8 mouse cellular contexts compared by ENCODE assay signal in the genomic region with DNA sequence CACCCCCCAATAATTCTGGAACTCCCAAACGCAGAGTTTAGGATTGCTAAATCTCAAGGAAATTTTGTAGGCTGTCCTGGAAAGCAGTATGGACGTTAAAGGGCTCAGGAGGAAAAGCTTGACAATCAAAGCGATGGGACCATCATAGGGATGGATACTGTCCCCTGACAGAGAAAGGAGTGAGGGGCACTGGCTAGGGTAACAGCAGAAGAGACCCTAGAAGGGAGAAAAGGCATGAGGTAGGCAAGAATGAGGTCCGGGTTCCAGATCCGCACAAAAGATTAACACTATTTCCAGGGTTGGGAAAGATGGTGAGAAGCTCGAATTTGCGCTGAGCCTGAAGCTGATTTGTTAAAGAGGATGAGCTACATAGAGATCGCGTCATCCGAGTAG. TPM values are rescaled to one million over a fixed set of nuclear protein-coding genes. Genes with fewer than 3 reads are reported as not detected.
DNase-seq lines count a peak whose midpoint lies in the region; ATAC-seq and TF ChIP-seq lines count a peak whose summit lies in the region.

No protein-coding gene starts in this region.

- H3K4me3 ChIP-seq in layer of hippocampus, adult 2 months, result peak overlapping the region; percentile 92
- peak overlapping the region; percentile 70 for H3K4me3 ChIP-seq in embryonic facial prominence, embryonic 11.5 days (ENCODE audit: low read depth, low read length)
- peak overlapping the region; percentile 61 for H3K4me3 ChIP-seq in hindbrain, postnatal 0 days (ENCODE audit: low read length)
- H3K4me3 ChIP-seq in midbrain, postnatal 0 days (ENCODE audit: low read depth, low read length), result peak overlapping the region; percentile 57

- H3K9ac ChIP-seq in embryonic facial prominence, embryonic 11.5 days (replicated peaks; ENCODE audit: low read length), result peak overlapping the region; percentile 70
- peak overlapping the region; percentile 69 for H3K9ac ChIP-seq in hindbrain, postnatal 0 days (replicated peaks; ENCODE audit: low read length)
- peak overlapping the region; percentile 74 for H3K9ac ChIP-seq in midbrain, postnatal 0 days (replicated peaks; ENCODE audit: low read length, poor library complexity, severe bottlenecking)

- no peaks in the 10 kb centered on the region for H3K27me3 ChIP-seq in embryonic facial prominence, embryonic 11.5 days (ENCODE audit: control insufficient read depth, insufficient read depth, low read length)
- H3K27me3 ChIP-seq in hindbrain, postnatal 0 days (ENCODE audit: insufficient read depth, low read length), result no peaks in the 10 kb centered on the region
- H3K27me3 ChIP-seq in midbrain, postnatal 0 days (ENCODE audit: insufficient read depth, low read length), result no peaks in the 10 kb centered on the region

- ATAC-seq in embryonic facial prominence, embryonic 11.5 days (replicated peaks; ENCODE audit: insufficient number of reproducible peaks, low FRiP score, low TSS enrichment, low read depth), result 0 out of 2 replicates have a peak, but pooled peaks have one; percentile 1
- ATAC-seq in hindbrain, postnatal 0 days, result no peak
- peak; percentile 14; the same call in 1 of the 2 replicates for ATAC-seq in midbrain, postnatal 0 days (ENCODE audit: low FRiP score)

- peak overlapping the region; percentile 97 for H3K27ac ChIP-seq in layer of hippocampus, adult 2 months
- H3K27ac ChIP-seq in embryonic facial prominence, embryonic 11.5 days (replicated peaks; ENCODE audit: low read depth, low read length), result peak overlapping the region; percentile 64
- H3K27ac ChIP-seq in hindbrain, postnatal 0 days, result peak overlapping the region; percentile 92
- peak overlapping the region; percentile 94 for H3K27ac ChIP-seq in midbrain, postnatal 0 days (ENCODE audit: low read depth, low read length)

- peaks cover under 1% of the 10 kb centered on the region; the same call in 1 of the 2 replicates for H3K4me1 ChIP-seq in embryonic facial prominence, embryonic 11.5 days (ENCODE audit: control insufficient read depth, insufficient read depth, low read length)
- H3K4me1 ChIP-seq in hindbrain, postnatal 0 days (ENCODE audit: insufficient read depth, low read length), result peaks cover 2% of the 10 kb centered on the region
- 0 out of 2 replicates have a peak, but pooled peaks cover under 1% of the 10 kb centered on the region for H3K4me1 ChIP-seq in midbrain, postnatal 0 days (ENCODE audit: insufficient read depth, low read length)

- peak overlapping the region; percentile 100 for H3K4me2 ChIP-seq in embryonic facial prominence, embryonic 11.5 days (ENCODE audit: low read depth, low read length)
- peak overlapping the region; percentile 98 for H3K4me2 ChIP-seq in hindbrain, postnatal 0 days (ENCODE audit: low read depth, low read length)
- peak overlapping the region; percentile 86 for H3K4me2 ChIP-seq in midbrain, postnatal 0 days (ENCODE audit: low read depth, low read length, poor library complexity, severe bottlenecking)

- DNase-seq in layer of hippocampus, adult 2 months (ENCODE audit: low spot score in 2 of 2), result no peak
- no peak for DNase-seq in layer of hippocampus, adult 9-10 months (ENCODE audit: low spot score)
- no peak for DNase-seq in embryonic facial prominence, embryonic 11.5 days (ENCODE audit: low spot score)
- no peak for DNase-seq in hindbrain, postnatal 0 days (ENCODE audit: low spot score)
- DNase-seq in midbrain, postnatal 0 days (ENCODE audit: low spot score), result no peak
- DNase-seq in layer of hippocampus, adult 18-20 months (ENCODE audit: low spot score in 2 of 2), result no peak
- no peak for DNase-seq in left cerebral cortex, adult 18-20 months (ENCODE audit: low spot score in 2 of 2)
- DNase-seq in cerebellum, postnatal 10 days, result no peak

- WGBS in embryonic facial prominence, embryonic 11.5 days, result 8% methylated on average over 10 of the region's 10 CpGs
- 4% methylated on average over 10 of the region's 10 CpGs for WGBS in hindbrain, postnatal 0 days
- WGBS in midbrain, postnatal 0 days, result 7% methylated on average over 10 of the region's 10 CpGs

- no peak for TF ChIP-seq CTCF in layer of hippocampus, adult 2 months (conservative IDR thresholded peaks at IDR 0.05)
- no peak for TF ChIP-seq CTCF in hindbrain, postnatal 0 days (IDR thresholded peaks at IDR 0.05; ENCODE audit: low read depth)
- no peak for TF ChIP-seq CTCF in midbrain, postnatal 0 days (IDR thresholded peaks at IDR 0.05)

- H3K9me3 ChIP-seq in embryonic facial prominence, embryonic 11.5 days (replicated peaks; ENCODE audit: control insufficient read depth, low read length), result no peaks in the 10 kb centered on the region
- no peaks in the 10 kb centered on the region for H3K9me3 ChIP-seq in hindbrain, postnatal 0 days (ENCODE audit: low read length)
- H3K9me3 ChIP-seq in midbrain, postnatal 0 days (ENCODE audit: low read length), result no peaks in the 10 kb centered on the region

- no peaks in the 10 kb centered on the region for H3K36me3 ChIP-seq in embryonic facial prominence, embryonic 11.5 days (replicated peaks; ENCODE audit: control insufficient read depth, insufficient read depth, low read depth, low read length)
- peaks cover 1% of the 10 kb centered on the region; the same call in 1 of the 2 replicates for H3K36me3 ChIP-seq in hindbrain, postnatal 0 days (ENCODE audit: insufficient read depth, low read length)
- 0 out of 2 replicates have a peak, but pooled peaks cover 4% of the 10 kb centered on the region for H3K36me3 ChIP-seq in midbrain, postnatal 0 days (ENCODE audit: insufficient read depth, low read length)

RNA-seq across cellular contexts. Expression of gene Btbd19, which starts 5.5 kb away (rescaled TPM):
- 10 to 100 TPM; 13.3 to 14.8 TPM for total RNA-seq in layer of hippocampus, adult 2 months (2021)
- polyA plus RNA-seq in embryonic facial prominence, embryonic 11.5 days (2014; fragmentation: Nextera tagmentation; extraction: Ambion mirVana), result 1.8 and 2.8 TPM in 2 replicates
- total RNA-seq in hindbrain, postnatal 0 days (2014; rRNA removed), result 7.8 and 9.1 TPM in 2 replicates
- 4.9 and 5.4 TPM in 2 replicates for polyA plus RNA-seq in hindbrain, postnatal 0 days (2015; fragmentation: Nextera tagmentation; extraction: Ambion mirVana)
- 7.3 and 8.2 TPM in 2 replicates for total RNA-seq in midbrain, postnatal 0 days (2014; rRNA removed)
- 3.8 and 4.2 TPM in 2 replicates for polyA plus RNA-seq in midbrain, postnatal 0 days (2015; fragmentation: Nextera tagmentation; extraction: Ambion mirVana)
- total RNA-seq in layer of hippocampus, adult 18-20 months (2021), result 10 to 100 TPM; 13.9 to 16.9 TPM
- 10 to 100 TPM; 13.1 to 14.2 TPM for total RNA-seq in left cerebral cortex, adult 18-20 months (2021)

RNA-seq across cellular contexts. Expression of gene Tctex1d4, which starts 6.5 kb away (rescaled TPM):
- total RNA-seq in layer of hippocampus, adult 2 months (2021), result under 1 TPM in 1 of 2 experiments, not detected in 1; 0.38 TPM
- not detected in 2 replicates for polyA plus RNA-seq in embryonic facial prominence, embryonic 11.5 days (2014; fragmentation: Nextera tagmentation; extraction: Ambion mirVana)
- total RNA-seq in hindbrain, postnatal 0 days (2014; rRNA removed), result 2.0 and 5.8 TPM in 2 replicates
- polyA plus RNA-seq in hindbrain, postnatal 0 days (2015; fragmentation: Nextera tagmentation; extraction: Ambion mirVana), result 2.0 and 2.8 TPM in 2 replicates
- 1.3 and 5.8 TPM in 2 replicates for total RNA-seq in midbrain, postnatal 0 days (2014; rRNA removed)
- 1.2 TPM in 2 replicates for polyA plus RNA-seq in midbrain, postnatal 0 days (2015; fragmentation: Nextera tagmentation; extraction: Ambion mirVana)
- 1 to 10 TPM in 1 of 2 experiments, under 1 TPM in 1; 0.46 to 1.1 TPM for total RNA-seq in layer of hippocampus, adult 18-20 months (2021)
- under 1 TPM in 1 of 2 experiments, not detected in 1; 0.77 TPM for total RNA-seq in left cerebral cortex, adult 18-20 months (2021)

RNA-seq across cellular contexts. Expression of gene Plk3, which starts 13.7 kb away (rescaled TPM):
- total RNA-seq in layer of hippocampus, adult 2 months (2021), result 1 to 10 TPM; 6.9 to 7.2 TPM
- polyA plus RNA-seq in embryonic facial prominence, embryonic 11.5 days (2014; fragmentation: Nextera tagmentation; extraction: Ambion mirVana), result 4.9 and 7.2 TPM in 2 replicates
- total RNA-seq in hindbrain, postnatal 0 days (2014; rRNA removed), result 23.9 and 29.8 TPM in 2 replicates
- 26.8 and 29.1 TPM in 2 replicates for polyA plus RNA-seq in hindbrain, postnatal 0 days (2015; fragmentation: Nextera tagmentation; extraction: Ambion mirVana)
- total RNA-seq in midbrain, postnatal 0 days (2014; rRNA removed), result 20.8 and 28.2 TPM in 2 replicates
- 26.6 and 26.8 TPM in 2 replicates for polyA plus RNA-seq in midbrain, postnatal 0 days (2015; fragmentation: Nextera tagmentation; extraction: Ambion mirVana)
- 1 to 10 TPM; 8.7 to 9.2 TPM for total RNA-seq in layer of hippocampus, adult 18-20 months (2021)
- 10 to 100 TPM; 16.9 to 17.3 TPM for total RNA-seq in left cerebral cortex, adult 18-20 months (2021)

RNA-seq across cellular contexts. Expression of gene Ptch2, which starts 24.2 kb away (rescaled TPM):
- 1 to 10 TPM; 1.5 to 2.7 TPM for total RNA-seq in layer of hippocampus, adult 2 months (2021)
- 2.7 and 5.6 TPM in 2 replicates for polyA plus RNA-seq in embryonic facial prominence, embryonic 11.5 days (2014; fragmentation: Nextera tagmentation; extraction: Ambion mirVana)
- total RNA-seq in hindbrain, postnatal 0 days (2014; rRNA removed), result 16.1 and 18.8 TPM in 2 replicates
- 4.1 and 4.4 TPM in 2 replicates for polyA plus RNA-seq in hindbrain, postnatal 0 days (2015; fragmentation: Nextera tagmentation; extraction: Ambion mirVana)
- total RNA-seq in midbrain, postnatal 0 days (2014; rRNA removed), result 6.8 and 12.2 TPM in 2 replicates
- polyA plus RNA-seq in midbrain, postnatal 0 days (2015; fragmentation: Nextera tagmentation; extraction: Ambion mirVana), result 3.5 and 3.7 TPM in 2 replicates
- 1 to 10 TPM; 1.6 to 1.8 TPM for total RNA-seq in layer of hippocampus, adult 18-20 months (2021)
- 1 to 10 TPM; 1.1 to 2.0 TPM for total RNA-seq in left cerebral cortex, adult 18-20 months (2021)

RNA-seq across cellular contexts. Expression of gene Rps8, which starts 36.0 kb away (rescaled TPM):
- 100 to 1,000 TPM; 509 to 527 TPM for total RNA-seq in layer of hippocampus, adult 2 months (2021)
- 963 and 976 TPM in 2 replicates for polyA plus RNA-seq in embryonic facial prominence, embryonic 11.5 days (2014; fragmentation: Nextera tagmentation; extraction: Ambion mirVana)
- 463 and 470 TPM in 2 replicates for total RNA-seq in hindbrain, postnatal 0 days (2014; rRNA removed)
- 523 and 530 TPM in 2 replicates for polyA plus RNA-seq in hindbrain, postnatal 0 days (2015; fragmentation: Nextera tagmentation; extraction: Ambion mirVana)
- 439 and 604 TPM in 2 replicates for total RNA-seq in midbrain, postnatal 0 days (2014; rRNA removed)
- 475 and 493 TPM in 2 replicates for polyA plus RNA-seq in midbrain, postnatal 0 days (2015; fragmentation: Nextera tagmentation; extraction: Ambion mirVana)
- 100 to 1,000 TPM; 576 to 601 TPM for total RNA-seq in layer of hippocampus, adult 18-20 months (2021)
- 100 to 1,000 TPM; 585 to 613 TPM for total RNA-seq in left cerebral cortex, adult 18-20 months (2021)
